Mouse (Mus musculus): ENCODE measurements at regions not wholly inside any gene's neighbourhood (a gene's known extent, or its start where the extent isn't known, plus 50 kb on each side); places are given as distances from the start of the nearest gene placed in this dataset.

GRCm38 (mm10) chr6:9498921-9499320 lies 550.7 kb downstream of the Nxph1 start:
- TF ChIP-seq CTCF (conservative IDR thresholded peaks at IDR 0.05; ENCODE audit: low read length): no peak
- no peak for TF ChIP-seq NANOG (IDR thresholded peaks at IDR 0.05; ENCODE audit: borderline replicate concordance, low read length)
